Mouse (Mus musculus): ENCODE data around the gene Afdn.
"Not testable (repeated sequence)": the region's sequence is repeated elsewhere in the genome, so short reads cannot be mapped to it uniquely, and the experiment has no call there.

The Afdn gene

DNA sequence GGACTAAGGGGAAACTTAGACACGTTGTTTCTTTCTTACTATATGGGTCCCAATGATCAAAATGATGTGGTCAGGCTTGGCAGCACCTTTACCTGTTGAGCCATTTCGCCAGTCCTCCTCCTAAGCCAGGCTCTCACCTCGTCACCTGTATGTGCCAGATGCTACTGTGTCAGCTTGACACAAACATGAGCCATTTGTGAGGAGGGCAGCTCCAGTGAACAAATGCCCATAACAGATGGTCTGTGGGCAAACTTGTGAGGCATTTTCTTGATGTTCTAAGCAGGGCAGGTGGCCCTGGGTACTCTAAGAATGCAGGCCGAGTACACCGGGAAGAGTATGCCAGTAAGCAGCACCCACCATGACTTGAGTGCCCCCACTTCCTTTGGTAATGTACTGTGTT lies 21.6 kb downstream of the Afdn start:
- peak; percentile 79 for DNase-seq

DNA sequence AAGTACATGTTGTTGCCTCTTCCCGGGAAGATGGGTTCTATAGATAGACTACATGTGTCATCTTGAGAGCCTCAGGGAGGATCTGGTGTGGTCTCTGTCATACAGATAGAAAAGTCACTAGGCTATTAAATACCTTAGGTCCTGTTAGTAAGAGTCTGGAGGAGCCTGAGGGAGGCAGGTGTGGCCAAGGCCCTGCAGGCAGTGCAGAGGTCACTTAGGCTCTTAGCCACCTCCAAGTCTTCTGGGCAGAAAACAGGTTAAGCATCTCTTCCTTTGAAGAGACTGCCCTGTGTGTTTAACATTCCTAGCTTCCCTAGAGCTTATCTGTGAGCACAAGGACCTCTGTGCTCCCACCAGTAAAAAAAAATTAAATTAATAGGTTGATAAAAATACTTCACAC lies 23.1 kb downstream of the Afdn start:
- no peak for DNase-seq

DNA sequence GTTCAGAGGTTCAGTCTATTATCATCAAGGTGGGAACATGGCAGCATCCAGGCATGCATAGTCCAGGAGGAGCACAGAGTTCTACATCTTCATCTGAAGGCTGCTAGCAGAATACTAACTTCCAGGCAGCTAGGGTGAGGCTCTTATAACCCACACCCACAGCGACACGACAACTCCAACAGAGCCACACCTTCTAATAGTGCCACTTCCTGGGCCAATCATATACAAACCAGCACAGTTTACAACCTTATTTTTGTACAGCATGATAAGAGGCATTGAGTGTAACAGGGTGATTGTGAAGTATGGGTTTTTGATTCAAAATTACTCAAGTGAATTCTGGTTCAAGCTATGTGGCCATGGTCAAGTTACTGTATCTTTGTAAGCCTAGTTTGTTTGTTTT lies 29.7 kb downstream of the Afdn start:
- DNase-seq = not testable (repeated sequence)

DNA sequence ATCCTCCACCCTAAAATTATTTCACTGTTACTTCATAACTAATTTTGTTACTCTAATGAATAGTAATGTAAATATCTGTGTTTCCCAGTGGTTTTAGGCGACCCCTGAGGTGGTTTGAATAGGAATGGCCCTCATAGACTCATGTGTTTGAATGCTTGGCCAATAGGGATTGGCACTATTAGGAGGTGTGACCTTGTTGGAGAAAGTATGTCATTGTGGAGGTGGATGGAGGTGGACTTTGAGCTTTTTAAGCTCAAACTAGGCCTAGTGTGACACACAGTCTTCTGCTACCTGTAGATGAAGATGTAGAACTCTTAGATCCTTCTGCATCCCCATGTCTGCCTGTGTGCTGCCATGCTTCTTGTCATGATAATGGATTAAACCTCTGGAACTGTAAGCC lies 37.4 kb downstream of the Afdn start:
- no peak for DNase-seq

DNA sequence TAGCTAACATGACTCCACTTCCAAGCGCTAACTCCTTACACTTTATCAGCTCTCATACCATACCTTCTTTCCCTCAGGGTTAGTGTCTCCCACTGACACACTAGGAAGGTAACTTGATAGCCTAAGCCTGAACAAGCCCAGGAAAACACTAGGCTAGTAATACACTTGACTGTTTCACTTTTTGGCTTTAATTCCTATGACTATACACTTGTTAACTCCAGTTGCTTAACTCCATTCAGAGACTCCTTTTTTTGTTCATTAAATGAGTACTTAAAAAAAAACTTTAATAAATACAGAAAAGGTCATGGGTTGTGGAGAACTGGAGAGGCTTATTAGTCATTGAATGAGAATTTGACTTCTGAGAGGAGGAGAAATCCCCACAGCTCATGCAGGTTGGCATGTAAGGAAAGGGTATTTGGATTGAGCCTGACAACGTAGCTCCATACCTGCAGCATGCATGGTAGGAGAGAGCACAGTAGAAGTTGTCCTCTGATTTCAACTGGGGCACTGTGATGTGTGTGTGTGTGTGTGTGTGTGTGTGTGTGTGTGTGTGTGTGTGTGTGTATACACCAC lies 42.6 kb downstream of the Afdn start:
- DNase-seq = no peak

DNA sequence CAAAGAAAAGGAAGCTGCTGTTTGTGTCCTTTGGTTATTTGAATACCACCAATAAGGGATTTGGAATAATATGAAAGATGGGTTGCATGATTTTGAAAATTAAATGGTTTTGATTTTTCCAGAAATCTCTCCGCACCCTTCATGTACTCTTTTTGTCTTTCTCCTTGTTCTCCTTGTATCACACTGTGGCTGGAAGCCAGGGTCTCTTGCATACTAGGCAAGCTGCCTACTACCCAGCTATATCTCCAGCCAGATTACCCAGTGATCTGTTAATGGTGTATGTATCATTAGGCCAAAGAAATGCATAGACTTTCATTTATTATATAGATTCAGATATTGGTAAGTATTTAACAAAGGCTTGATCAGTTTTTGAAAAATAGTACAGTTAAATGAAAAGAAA lies 45.7 kb downstream of the Afdn start:
- DNase-seq = no peak

DNA sequence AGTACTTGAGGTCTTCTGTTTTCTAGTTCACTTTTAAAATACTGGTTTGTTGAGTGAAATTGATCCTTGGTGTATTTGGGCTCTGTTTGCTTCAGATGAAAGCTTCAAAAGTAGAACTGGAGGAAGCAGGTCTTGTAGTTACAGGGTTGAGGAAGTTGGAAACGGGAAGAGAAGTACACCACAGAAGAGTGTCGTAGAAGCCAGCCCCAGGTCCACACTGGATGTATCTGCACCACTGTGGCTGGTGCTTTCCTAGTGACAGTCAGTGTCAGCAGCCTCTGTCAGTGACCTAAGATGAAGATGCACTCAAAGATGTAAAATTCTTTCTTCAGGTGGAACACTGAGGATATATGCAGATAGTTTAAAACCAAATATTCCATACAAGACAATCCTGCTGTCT lies 57.5 kb downstream of the Afdn start:
- no peak for DNase-seq

DNA sequence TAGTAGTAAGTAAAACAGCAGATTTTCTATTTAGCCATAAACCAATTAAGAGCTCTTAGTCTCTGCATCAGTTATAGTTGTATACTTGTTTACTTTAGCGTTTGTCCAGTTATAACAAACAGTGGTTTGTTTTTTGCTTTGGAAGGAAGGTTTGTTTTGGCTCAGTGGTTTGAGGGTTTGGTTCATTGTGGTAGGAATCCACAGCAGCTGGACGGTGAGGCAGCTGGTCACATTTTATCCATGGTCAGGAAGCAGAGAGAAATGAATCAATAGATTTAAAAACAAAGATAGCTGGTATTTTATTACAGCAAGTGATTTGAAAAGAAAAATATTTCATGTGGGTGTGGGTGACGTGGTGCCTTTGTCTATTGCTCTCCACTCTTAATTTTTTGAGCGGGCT lies 59.0 kb downstream of the Afdn start:
- DNase-seq = no peak

DNA sequence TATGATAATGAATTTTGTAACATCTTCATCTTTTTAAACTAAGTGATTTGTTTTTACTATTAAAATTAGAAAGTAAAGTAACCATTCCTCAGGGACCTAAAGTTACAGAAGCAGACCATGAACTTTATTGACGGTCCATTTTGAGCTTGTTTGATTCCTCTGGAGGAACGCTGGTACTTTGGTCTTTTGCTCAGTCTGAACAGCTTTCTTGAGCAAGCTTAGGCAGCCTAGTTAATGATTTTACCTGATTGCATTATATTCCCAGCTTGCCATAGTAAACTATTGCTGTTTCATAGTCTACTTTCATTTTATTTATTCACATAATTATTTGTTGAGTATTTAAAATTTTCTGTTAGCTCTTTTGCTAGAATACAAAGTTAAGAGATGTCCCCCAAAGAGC lies 60.3 kb downstream of the Afdn start:
- no peak for DNase-seq

DNA sequence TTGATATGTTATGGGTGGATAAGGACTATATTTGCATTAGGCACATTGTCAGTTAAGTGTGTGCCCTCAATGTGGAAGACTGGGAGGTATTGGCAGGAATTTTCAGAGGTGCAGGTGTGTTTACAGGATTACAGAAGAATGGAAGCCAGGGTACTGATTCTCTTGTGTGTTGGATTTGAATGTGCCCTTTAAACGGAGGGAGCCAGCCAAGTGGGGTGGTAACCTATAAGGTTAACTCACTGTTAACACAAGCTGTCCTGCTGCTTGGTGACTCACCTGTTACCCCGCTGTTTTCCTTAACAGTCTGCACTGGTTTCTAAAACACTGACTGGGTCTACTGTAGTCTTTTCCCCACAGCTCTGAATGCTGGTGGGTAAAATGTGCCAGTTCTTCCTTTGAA lies 65.1 kb downstream of the Afdn start:
- no peak for DNase-seq

DNA sequence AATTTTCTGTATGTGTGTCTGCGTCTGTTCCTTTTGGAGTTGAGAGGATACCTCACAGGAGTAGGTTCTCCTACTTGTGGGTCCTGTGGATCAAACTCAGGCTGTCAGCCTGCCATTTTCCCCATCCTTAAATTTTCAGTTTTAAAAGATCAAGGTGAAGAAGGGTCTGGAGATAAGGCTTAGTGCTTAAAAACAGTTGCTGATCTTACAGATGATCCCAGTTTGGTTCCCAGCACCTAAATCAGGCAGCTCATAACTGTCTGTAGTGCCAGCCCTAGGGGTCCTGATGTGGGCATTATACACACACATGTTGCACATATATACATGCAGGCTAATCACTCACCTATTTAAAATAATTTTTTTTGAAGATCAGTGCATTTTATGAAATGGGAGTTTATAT lies 69.9 kb downstream of the Afdn start:
- no peak for DNase-seq

DNA sequence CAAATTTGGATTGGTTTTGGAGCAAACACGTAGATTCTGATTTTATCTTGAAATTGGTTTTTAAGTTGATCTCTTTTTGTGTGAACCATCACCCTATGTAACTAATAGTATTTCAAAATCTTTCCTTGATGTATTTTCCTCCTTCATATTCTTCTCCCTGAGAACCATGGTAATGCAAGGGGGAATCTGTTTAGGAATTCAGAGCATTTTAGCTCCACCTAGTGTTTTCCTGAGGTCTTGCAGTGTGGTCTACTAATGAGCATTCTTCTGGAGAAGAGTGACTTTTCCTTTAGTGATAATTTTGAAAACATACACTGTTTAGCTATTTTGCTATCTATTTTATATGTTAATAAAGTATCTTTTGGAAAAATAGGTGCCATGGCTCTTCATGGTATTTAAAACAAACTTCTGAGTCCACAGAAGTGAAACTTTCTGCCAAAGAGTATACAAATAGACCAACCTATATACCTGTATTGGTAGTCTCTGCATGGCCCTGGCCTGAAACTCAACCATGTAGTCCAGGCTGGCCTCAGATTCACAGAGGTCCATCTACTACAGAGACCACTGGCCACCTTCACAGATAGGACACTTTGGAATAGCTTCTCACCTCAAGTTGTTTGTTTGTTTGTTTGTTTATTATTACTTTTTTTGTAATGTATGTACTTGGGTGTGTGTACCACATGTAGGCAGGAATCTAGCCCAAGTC lies 70.5 kb downstream of the Afdn start:
- DNase-seq = peak; percentile 84

DNA sequence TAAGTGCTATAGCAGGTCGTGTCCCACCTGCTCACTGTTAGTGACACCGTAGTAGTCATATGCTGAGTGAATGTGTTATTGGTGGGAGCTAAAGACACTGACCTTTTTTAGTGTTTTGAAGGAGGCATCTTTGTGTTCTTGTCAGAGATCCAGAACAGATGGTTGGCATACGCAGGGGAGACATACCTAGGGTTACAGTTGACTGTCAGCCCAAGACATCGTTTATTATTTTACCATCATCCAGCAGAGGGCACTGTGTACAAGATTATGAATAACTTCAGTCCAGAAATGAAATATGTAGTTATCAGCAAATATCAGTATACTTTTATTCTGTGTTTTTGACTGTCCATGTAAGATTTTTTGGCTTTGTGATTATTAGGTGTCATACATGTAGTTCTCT lies 75.5 kb downstream of the Afdn start:
- peak; percentile 91 for DNase-seq

DNA sequence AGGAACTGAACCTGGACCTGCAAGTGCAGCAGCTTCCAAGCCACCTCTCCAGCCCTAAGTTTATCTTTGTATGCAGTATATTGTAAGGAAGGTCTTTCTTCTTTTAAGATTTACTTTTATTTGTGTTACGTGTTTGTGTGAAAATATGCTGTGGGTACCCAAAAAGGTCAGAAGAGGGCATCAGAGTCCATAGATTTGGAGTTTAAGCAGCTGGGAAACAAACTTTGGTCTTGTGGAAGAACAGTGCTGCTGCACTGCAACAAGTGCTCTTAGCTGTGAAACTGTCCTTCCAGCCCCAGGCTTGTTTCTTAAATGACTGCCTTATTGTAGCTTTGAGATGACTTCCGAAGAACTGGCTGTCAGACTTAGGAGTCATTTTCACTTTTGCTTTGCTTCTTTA lies 89.8 kb downstream of the Afdn start:
- DNase-seq = no peak

DNA sequence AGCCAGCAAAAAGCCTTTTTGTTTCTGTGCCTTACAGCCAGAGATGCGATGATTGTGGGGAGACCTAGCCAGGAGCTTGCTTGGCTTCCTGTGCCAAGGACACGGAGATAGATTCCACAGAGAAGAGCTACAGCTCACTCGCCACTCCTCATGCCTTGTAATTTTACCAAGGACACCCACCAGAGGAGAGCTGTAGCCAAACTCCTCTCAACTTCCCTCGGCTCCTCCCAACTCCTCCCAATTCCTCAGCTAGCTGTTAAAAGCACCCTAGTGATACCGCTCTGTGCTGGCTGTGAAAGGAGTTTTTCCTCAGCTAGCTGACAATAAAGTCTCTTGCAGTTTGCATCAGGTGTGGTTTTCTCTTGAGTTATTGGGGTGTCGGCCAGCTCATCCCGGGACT lies 93.5 kb downstream of the Afdn start:
- DNase-seq = not testable (repeated sequence)

DNA sequence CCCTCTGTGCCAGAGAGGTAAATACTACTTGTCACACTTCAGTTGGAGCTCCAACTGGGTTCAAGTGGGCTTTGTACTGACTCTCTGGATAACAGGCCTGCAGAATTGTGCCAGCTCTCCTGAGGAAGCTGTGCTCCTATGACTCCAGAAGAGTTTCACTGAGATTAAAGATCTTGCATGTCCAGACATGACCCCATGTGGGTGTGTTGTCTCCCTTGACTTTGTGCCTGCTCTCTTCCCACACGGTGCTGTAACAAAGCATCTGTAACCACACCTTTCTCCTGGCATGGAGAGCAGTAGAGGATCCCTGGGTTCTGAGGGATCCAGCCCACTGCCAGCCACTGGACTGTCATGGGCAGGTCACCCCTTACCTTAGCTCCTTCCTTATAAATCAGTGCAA lies 95.1 kb downstream of the Afdn start:
- no peak for DNase-seq

DNA sequence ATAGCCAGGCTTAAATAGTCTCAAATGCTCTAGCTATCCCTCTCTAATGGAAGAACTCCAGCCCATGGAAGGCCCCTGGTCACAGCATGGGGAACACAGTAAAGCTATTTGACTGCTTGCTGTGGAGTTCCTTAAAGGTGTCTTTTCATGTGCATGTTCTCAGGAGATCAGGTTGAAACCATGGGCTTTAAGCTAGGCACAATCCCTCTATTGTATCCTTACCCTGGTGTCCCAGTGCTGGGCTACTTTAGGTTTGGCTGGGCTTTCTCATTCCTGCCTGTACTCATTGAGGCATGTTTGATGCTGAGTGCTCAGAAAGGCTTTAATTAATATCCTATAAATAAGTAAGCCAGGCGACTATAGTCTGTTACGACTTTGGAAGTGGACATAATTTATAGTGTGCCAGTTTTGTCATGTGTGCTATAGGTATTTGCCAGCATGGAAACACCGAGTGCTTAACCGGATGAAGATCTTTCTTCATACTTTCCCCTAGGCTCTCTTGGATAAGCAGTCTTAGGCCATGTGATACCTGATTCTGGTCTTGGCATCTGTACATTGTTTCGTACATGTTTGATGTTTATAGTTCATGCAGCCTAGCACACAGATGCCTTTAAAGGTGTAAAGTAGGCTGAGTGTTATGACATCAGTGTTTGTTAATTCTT lies 96.2 kb downstream of the Afdn start:
- no peak for DNase-seq

DNA sequence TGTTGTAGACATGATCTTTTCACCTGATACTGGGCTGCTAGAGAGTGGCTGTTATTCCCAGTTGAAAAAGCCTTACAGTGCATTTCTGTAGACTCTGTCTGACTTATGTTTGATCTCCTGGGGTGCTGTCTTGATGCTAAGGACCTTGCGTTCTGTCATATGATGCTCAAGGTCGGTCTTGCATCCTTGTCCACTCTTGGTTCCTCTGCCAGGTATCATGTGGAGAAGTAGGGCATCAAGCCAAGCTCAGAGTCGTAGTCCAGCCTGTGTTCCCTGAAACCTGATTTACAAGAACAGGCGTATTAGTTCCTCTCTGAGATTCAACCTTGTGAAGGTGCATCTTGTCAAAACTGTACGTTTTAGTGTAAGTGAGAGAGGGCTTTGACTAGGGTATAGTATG lies 105.0 kb downstream of the Afdn start:
- DNase-seq = peak; percentile 92

DNA sequence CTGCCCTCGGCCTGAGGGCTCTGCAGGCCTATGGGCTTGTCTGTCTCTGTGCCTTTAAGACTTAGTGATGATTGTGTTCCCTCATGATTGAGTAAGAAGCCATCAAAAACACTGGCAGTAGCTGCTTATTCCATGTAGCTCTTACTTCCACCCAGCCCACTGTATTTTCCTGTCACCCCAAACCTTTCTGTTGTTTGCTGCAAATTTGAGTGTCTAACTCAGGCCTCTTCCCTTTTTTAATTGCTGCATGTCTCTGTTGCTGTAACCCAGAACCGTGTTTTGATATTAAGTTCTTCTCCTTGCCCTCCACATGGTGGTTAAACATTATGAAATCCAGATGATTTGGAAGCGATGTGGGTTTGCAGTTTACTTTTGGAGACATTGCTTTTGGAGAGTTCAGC lies 106.6 kb downstream of the Afdn start:
- no peak for DNase-seq

DNA sequence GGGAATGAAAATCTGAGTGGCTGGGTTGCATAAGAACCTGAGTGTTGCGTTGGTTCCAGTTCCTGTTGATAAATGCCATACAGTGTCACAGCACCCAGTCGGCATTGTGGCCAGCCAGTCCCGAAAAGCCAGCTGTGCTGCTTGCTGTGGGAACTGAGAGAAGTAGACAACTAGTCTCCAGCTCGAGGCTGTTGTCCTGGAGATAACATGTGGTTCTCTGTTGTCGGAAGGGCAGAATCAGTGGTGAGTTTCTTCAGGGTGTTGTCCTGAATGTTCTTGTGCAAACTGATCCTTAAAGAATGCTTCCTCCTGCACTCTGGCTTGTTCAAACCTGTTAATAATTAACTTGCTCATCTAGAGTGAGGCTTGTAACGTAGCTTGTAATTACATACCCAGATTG lies 107.1 kb downstream of the Afdn start:
- no peak for DNase-seq

DNA sequence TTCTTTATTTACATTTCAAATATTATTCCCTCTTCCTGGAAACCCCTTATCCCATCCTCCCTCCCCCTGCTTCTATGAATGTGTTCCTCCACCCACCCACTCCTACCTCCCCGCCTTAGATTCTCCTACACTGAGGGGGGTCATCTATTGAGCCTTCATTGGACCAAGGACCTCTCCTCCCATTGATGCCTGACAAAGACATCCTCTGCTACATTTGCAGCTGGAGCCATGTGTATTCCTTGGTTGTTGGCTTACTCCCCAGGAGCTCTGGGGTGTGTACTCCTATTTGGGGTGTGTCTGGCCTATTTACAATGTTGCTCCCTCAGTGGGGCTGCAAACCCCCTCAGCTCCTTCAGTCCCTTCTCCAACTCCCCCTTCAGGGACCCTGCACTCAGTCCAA lies 109.9 kb downstream of the Afdn start:
- no peak for DNase-seq

DNA sequence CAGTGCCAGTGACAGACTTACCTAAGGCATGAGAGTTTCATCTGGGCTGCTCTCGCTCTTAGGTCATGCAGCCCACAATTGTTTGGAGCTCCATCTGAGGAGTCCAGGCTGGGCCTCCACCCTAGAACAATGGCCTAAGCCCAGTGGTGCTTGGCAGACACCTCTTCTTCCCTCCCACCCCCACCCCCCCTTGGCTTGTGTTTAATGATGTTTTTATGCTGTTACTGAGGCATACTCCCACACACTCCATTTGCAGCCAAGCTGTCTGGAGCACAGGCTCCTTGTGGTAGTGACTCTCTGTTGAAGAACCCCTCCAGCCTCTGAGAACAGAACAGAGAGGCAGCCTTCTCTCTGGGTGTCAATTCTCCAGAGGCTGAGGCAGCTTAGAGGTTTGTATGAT lies 113.9 kb downstream of the Afdn start:
- DNase-seq = no peak

DNA sequence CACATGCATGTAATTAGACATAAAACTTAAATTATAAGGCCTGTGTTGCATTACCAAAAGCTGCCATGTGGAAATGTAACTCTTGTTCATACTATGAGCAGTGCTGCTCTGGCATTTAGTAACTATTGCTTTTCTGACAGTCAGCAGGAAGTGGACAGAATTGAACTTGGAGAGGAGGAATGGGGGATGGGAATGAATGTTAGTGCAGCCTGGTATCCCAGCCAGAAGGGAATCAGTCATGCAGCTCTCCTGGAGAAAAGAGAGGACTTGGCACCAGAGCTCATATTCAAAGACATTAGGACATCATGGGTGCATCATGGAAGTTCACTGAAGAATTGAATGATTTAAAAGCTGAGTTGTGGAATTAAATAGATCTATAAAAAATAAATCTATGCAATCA lies 117.1 kb downstream of the Afdn start:
- DNase-seq = no peak

DNA sequence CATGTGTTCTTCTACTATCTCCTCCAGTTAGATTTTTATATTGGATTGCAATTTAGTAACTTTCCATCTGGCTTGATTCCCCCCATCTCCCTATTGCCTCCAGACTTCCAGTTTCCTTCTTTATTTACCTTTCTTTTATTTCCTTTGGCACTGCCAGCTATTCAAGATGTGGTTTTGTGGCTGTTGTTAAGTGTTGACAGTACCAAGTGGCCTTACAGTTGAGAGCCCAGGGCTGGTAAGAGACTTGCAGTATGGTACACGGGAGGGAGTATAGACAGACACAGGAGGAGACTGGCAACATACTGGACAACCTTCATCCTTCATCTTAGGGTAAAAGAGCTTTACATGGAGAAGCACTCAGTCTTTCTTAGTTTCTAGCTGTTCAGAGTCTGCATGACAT lies 119.4 kb downstream of the Afdn start:
- no peak for DNase-seq

DNA sequence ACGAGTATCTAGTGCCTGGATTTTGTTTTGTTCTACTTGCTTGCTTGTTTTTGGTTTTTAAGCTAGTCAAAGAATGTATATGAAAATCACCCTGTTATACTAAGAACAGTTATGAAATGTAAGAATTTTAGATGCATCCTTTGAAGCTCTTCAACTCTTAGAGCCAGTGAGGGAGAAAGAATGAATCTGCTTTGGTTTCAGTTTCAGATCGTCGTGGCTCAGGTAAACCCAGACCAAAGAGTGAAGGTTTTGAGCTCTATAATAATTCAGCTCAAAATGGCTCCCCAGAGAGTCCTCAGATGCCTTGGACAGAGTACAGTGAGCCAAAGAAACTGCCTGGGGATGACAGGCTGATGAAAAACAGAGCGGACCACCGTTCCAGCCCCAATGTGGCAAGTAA lies 123.2 kb downstream of the Afdn start:
- DNase-seq = no peak

All from cerebellum, adult 9-10 months (tissue).